Mouse (Mus musculus) neutrophil, adult 5-6 weeks (primary cell): Measurements from ENCODE around the gene Chst5. TPM values are rescaled to one million over a fixed set of nuclear protein-coding genes. Genes with fewer than 3 reads are reported as not detected.

Source experiments
- total RNA-seq: library from RNA; stranded (forward); fragments of 200-1000 nt; gene quantifications from 2 replicates; pipeline ENCODE4 v1.2.3, GENCODE M21; 2017

Chst5 gene
- total RNA-seq, 1 experiment from 2014 or later, result not detected

Other genes with a start within 250 kb of the Chst5 start
- not detected in 2 replicates for gene Ctrb1, start 219.4 kb downstream of the Chst5 start, total RNA-seq
- gene Bcar1, start 166.6 kb downstream of the Chst5 start, total RNA-seq, result 0.23 TPM in 1 of 2 replicates, not detected in the other
- gene Cfdp1, start 56.2 kb downstream of the Chst5 start, total RNA-seq, result 78.2 and 89.3 TPM in 2 replicates
- gene Tmem170, start 33.7 kb downstream of the Chst5 start, total RNA-seq, result 3.7 and 4.1 TPM in 2 replicates
- 0.47 and 1.2 TPM in 2 replicates for gene Tmem231, start 23.4 kb upstream of the Chst5 start, total RNA-seq
- 76.9 and 79.2 TPM in 2 replicates for gene Gabarapl2, start 30.3 kb upstream of the Chst5 start, total RNA-seq
- gene Adat1, start 81.9 kb upstream of the Chst5 start, total RNA-seq, result 4.9 and 8.3 TPM in 2 replicates
- gene Kars, start 100.9 kb upstream of the Chst5 start, total RNA-seq, result 48.9 and 54.5 TPM in 2 replicates
- gene Terf2ip, start 101.0 kb upstream of the Chst5 start, total RNA-seq, result 16.9 and 24.1 TPM in 2 replicates
- 0.35 TPM in 1 of 2 replicates, not detected in the other for gene Gm6793, start 104.6 kb upstream of the Chst5 start, total RNA-seq